ENCODE assay signal across 20 mouse cellular contexts in the genomic region with DNA sequence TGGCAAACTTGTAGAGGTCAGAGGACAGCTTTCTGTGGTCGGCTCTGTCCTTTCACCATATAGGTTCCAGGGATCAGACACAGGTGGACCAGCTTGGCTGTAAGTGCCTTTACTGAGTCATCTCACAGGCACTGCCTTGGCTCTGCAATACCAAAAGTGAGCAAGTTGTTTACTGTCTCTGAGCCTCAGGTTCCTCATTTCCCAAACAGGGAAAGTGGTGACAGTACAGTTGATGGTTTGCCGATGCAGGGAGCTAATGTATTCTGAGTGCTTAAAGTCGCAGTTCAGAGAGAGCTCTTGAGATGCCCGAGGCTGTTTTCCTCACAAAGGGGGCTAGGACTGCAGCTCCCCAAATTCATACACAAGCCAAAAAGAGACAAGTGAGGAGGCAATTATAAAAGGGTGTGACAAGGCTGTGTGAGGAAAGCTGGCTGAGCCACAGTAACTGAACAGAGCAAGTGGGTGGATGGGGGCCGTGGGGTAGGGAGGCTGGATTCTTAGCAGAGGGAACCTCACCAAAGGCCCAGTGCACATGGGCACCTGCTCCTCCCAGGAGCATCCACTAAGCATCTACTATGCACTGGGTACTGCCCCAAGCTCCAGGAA. TPM values are rescaled to one million over a fixed set of nuclear protein-coding genes. Genes with fewer than 3 reads are reported as not detected.
DNase-seq lines count a peak whose midpoint lies in the region; ATAC-seq and TF ChIP-seq lines count a peak whose summit lies in the region.
"Had no signal": no experiment of that assay in that cellular context is flagged by ENCODE, and none has a peak within 500 bp of the region (broad histone marks: within the 10 kb centered on the region; RNA-seq: fewer than 3 reads in every experiment).

No protein-coding gene starts in this region.

- no peak overlapping the region for H3K4me3 ChIP-seq in embryonic facial prominence, embryonic 11.5 days (ENCODE audit: low read depth, low read length)
- no peak overlapping the region for H3K4me3 ChIP-seq in midbrain, embryonic 14.5 days (replicated peaks; ENCODE audit: low read depth, low read length)
- H3K4me3 ChIP-seq in heart, adult 2 months: no peak overlapping the region
- H3K4me3 ChIP-seq: embryonic facial prominence, embryonic 12.5 days; heart, embryonic 12.5 days; limb, embryonic 10.5 days had no signal

- TF ChIP-seq EP300 in heart, adult 2 months (IDR thresholded peaks at IDR 0.05; ENCODE audit: insufficient read depth, low read depth, low read length): no peak

- H3K27ac ChIP-seq in embryonic facial prominence, embryonic 11.5 days (replicated peaks; ENCODE audit: low read depth, low read length): no peak overlapping the region
- 0 out of 2 replicates have a peak overlapping the region, but pooled peaks have one; percentile 32 for H3K27ac ChIP-seq in midbrain, embryonic 14.5 days (replicated peaks; ENCODE audit: low read depth, low read length)
- no peak overlapping the region for H3K27ac ChIP-seq in heart, adult 2 months
- H3K27ac ChIP-seq: embryonic facial prominence, embryonic 12.5 days; limb, embryonic 10.5 days; liver, embryonic 14.5 days had no signal

- H3K4me2 ChIP-seq in embryonic facial prominence, embryonic 11.5 days (ENCODE audit: low read depth, low read length): no peak overlapping the region
- no peak overlapping the region for H3K4me2 ChIP-seq in midbrain, embryonic 14.5 days (ENCODE audit: low read length)
- H3K4me2 ChIP-seq: embryonic facial prominence, embryonic 12.5 days; heart, embryonic 12.5 days had no signal

- no peaks in the 10 kb centered on the region; the same call in 1 of the 2 replicates for H3K27me3 ChIP-seq in embryonic facial prominence, embryonic 11.5 days (ENCODE audit: control insufficient read depth, insufficient read depth, low read length)
- H3K27me3 ChIP-seq in midbrain, embryonic 14.5 days (ENCODE audit: control insufficient read depth, insufficient read depth, low read length): no peaks in the 10 kb centered on the region
- H3K27me3 ChIP-seq in heart, adult 2 months (ENCODE audit: control insufficient read depth, insufficient read depth, low read length): peaks cover 9% of the 10 kb centered on the region; the same call in 1 of the 2 replicates

- no peak for TF ChIP-seq POLR2A in heart, adult 2 months (IDR thresholded peaks at IDR 0.05; ENCODE audit: insufficient read depth, low read depth, low read length)

- H3K4me1 ChIP-seq in embryonic facial prominence, embryonic 11.5 days (ENCODE audit: control insufficient read depth, insufficient read depth, low read length): no peaks in the 10 kb centered on the region; the same call in 1 of the 2 replicates
- peaks cover 27% of the 10 kb centered on the region for H3K4me1 ChIP-seq in midbrain, embryonic 14.5 days (ENCODE audit: control insufficient read depth, insufficient read depth, low read length)
- 0 out of 2 replicates have a peak, but pooled peaks cover 1% of the 10 kb centered on the region for H3K4me1 ChIP-seq in heart, adult 2 months (ENCODE audit: control insufficient read depth, insufficient read depth, low read length)

- DNase-seq in frontal cortex, postnatal 36 days (ENCODE audit: low spot score in 2 of 2): no peak
- no peak for DNase-seq in embryonic facial prominence, embryonic 11.5 days (ENCODE audit: low spot score)
- DNase-seq in midbrain, embryonic 14.5 days: peak; percentile 45
- DNase-seq in testis, postnatal 10 days (ENCODE audit: low spot score): no peak
- no peak for DNase-seq in Muller cell, postnatal 12 days (ENCODE audit: inconsistent ontology term)
- no peak for DNase-seq in heart, adult 2 months
- DNase-seq: adrenal gland, postnatal 14 days; cerebellum, postnatal 25 days; gastrocnemius, postnatal 25 days; heart, postnatal 36 days; kidney, postnatal 10 days; lung, postnatal 14 days; right cerebral cortex, postnatal 14 days had no signal

- TF ChIP-seq CTCF in heart, adult 2 months (IDR thresholded peaks at IDR 0.05): no peak

- intact Hi-C loops in heart, adult 2 months (cut with DNase I): no loop called here

- peak; percentile 49 for ATAC-seq in frontal cortex, adult (ENCODE audit: low TSS enrichment)
- ATAC-seq in embryonic facial prominence, embryonic 11.5 days (replicated peaks; ENCODE audit: insufficient number of reproducible peaks, low FRiP score, low TSS enrichment, low read depth): 0 out of 2 replicates have a peak, but pooled peaks have one; percentile 7
- ATAC-seq in granulocyte monocyte progenitor cell, adult 5-6 weeks (replicated peaks; ENCODE audit: poor library complexity, severe bottlenecking): peak; percentile 16
- peak; percentile 46; the same call in 1 of the 2 replicates for ATAC-seq in midbrain, embryonic 14.5 days (ENCODE audit: low FRiP score, low TSS enrichment)
- ATAC-seq: intestine, embryonic 16.5 days had no signal

- no peaks in the 10 kb centered on the region for H3K79me2 ChIP-seq in heart, adult 2 months (replicated peaks; ENCODE audit: control insufficient read depth, insufficient read depth, low read length)

- no peaks in the 10 kb centered on the region for H3K36me3 ChIP-seq in embryonic facial prominence, embryonic 11.5 days (replicated peaks; ENCODE audit: control insufficient read depth, insufficient read depth, low read depth, low read length)
- H3K36me3 ChIP-seq in midbrain, embryonic 14.5 days (ENCODE audit: control insufficient read depth, insufficient read depth, low read length): no peaks in the 10 kb centered on the region
- no peaks in the 10 kb centered on the region for H3K36me3 ChIP-seq in heart, adult 2 months (ENCODE audit: control insufficient read depth, insufficient read depth, low read length)
- H3K36me3 ChIP-seq: embryonic facial prominence, embryonic 12.5 days; heart, embryonic 12.5 days; limb, embryonic 10.5 days had no signal

- WGBS in embryonic facial prominence, embryonic 11.5 days: 60% methylated on average over 5 of the region's 5 CpGs
- 51% methylated on average over 5 of the region's 5 CpGs for WGBS in midbrain, embryonic 14.5 days
- 76% methylated on average over 5 of the region's 5 CpGs for WGBS in heart, adult 2 months

- no peak overlapping the region for H3K9ac ChIP-seq in embryonic facial prominence, embryonic 11.5 days (replicated peaks; ENCODE audit: low read length)
- H3K9ac ChIP-seq in midbrain, embryonic 14.5 days (replicated peaks; ENCODE audit: low read length): no peak overlapping the region
- no peak overlapping the region for H3K9ac ChIP-seq in heart, adult 2 months (ENCODE audit: low read depth, low read length)
- H3K9ac ChIP-seq: embryonic facial prominence, embryonic 12.5 days; heart, embryonic 12.5 days; liver, embryonic 14.5 days had no signal

- no peaks in the 10 kb centered on the region for H3K9me3 ChIP-seq in embryonic facial prominence, embryonic 11.5 days (replicated peaks; ENCODE audit: control insufficient read depth, low read length)
- H3K9me3 ChIP-seq in midbrain, embryonic 14.5 days (ENCODE audit: control insufficient read depth, low read length): no peaks in the 10 kb centered on the region
- H3K9me3 ChIP-seq: embryonic facial prominence, embryonic 12.5 days; limb, embryonic 10.5 days had no signal

RNA-seq across cellular contexts. Expression of a gene that starts 44.3 kb away (rescaled TPM):
- 59.5 and 62.5 TPM in 2 replicates for polyA plus RNA-seq in embryonic facial prominence, embryonic 11.5 days (2014; fragmentation: Nextera tagmentation; extraction: Ambion mirVana)
- 14.8 and 22.5 TPM in 2 replicates for total RNA-seq in granulocyte monocyte progenitor cell, adult 5-6 weeks (2014; fragmentation: Nextera tagmentation)
- 16.1 and 22.4 TPM in 2 replicates for total RNA-seq in granulocyte monocyte progenitor cell, adult 5-6 weeks (2017)
- 56.7 and 68.6 TPM in 2 replicates for polyA plus RNA-seq in midbrain, embryonic 14.5 days (2014; fragmentation: Nextera tagmentation; extraction: Ambion mirVana)
- total RNA-seq in heart, adult 2 months (2021): 10 to 100 TPM; 17.8 to 18.6 TPM
- polyA plus RNA-seq in heart, adult 2 months (2012; rRNA removed): 18.8 and 20.8 TPM in 2 replicates

RNA-seq across cellular contexts. Expression of a gene that starts 49.9 kb away (rescaled TPM):
- polyA plus RNA-seq in embryonic facial prominence, embryonic 11.5 days (2014; fragmentation: Nextera tagmentation; extraction: Ambion mirVana): 11.0 and 13.9 TPM in 2 replicates
- total RNA-seq in granulocyte monocyte progenitor cell, adult 5-6 weeks (2014; fragmentation: Nextera tagmentation): not detected in 2 replicates
- total RNA-seq in granulocyte monocyte progenitor cell, adult 5-6 weeks (2017): 0.09 TPM in 1 of 2 replicates, not detected in the other
- polyA plus RNA-seq in midbrain, embryonic 14.5 days (2014; fragmentation: Nextera tagmentation; extraction: Ambion mirVana): 143 and 173 TPM in 2 replicates
- under 1 TPM in 1 of 2 experiments, not detected in 1; 0.13 TPM for total RNA-seq in heart, adult 2 months (2021)
- polyA plus RNA-seq in heart, adult 2 months (2012; rRNA removed): 0.31 and 0.38 TPM in 2 replicates

RNA-seq across cellular contexts. Expression of a gene that starts 51.6 kb away (rescaled TPM):
- 8.5 and 11.5 TPM in 2 replicates for polyA plus RNA-seq in embryonic facial prominence, embryonic 11.5 days (2014; fragmentation: Nextera tagmentation; extraction: Ambion mirVana)
- 18.2 and 28.0 TPM in 2 replicates for total RNA-seq in granulocyte monocyte progenitor cell, adult 5-6 weeks (2014; fragmentation: Nextera tagmentation)
- total RNA-seq in granulocyte monocyte progenitor cell, adult 5-6 weeks (2017): 3.7 and 6.3 TPM in 2 replicates
- 12.1 and 20.8 TPM in 2 replicates for polyA plus RNA-seq in midbrain, embryonic 14.5 days (2014; fragmentation: Nextera tagmentation; extraction: Ambion mirVana)
- 10 to 100 TPM in 1 of 2 experiments, 1 to 10 TPM in 1; 8.8 to 10.3 TPM for total RNA-seq in heart, adult 2 months (2021)
- 16.6 and 17.9 TPM in 2 replicates for polyA plus RNA-seq in heart, adult 2 months (2012; rRNA removed)

RNA-seq across cellular contexts. Expression of a gene that starts 53.5 kb away (rescaled TPM):
- polyA plus RNA-seq in embryonic facial prominence, embryonic 11.5 days (2014; fragmentation: Nextera tagmentation; extraction: Ambion mirVana): 417 and 447 TPM in 2 replicates
- 459 and 544 TPM in 2 replicates for total RNA-seq in granulocyte monocyte progenitor cell, adult 5-6 weeks (2014; fragmentation: Nextera tagmentation)
- 101 and 107 TPM in 2 replicates for total RNA-seq in granulocyte monocyte progenitor cell, adult 5-6 weeks (2017)
- 444 and 552 TPM in 2 replicates for polyA plus RNA-seq in midbrain, embryonic 14.5 days (2014; fragmentation: Nextera tagmentation; extraction: Ambion mirVana)
- total RNA-seq in heart, adult 2 months (2021): 100 to 1,000 TPM; 233 to 269 TPM
- polyA plus RNA-seq in heart, adult 2 months (2012; rRNA removed): 275 and 362 TPM in 2 replicates
